19 mouse cellular contexts compared by ENCODE assay signal in genomic region chr8:123516596-123516995, GRCm38 (mm10). TPM values are rescaled to one million over a fixed set of nuclear protein-coding genes. Genes with fewer than 3 reads are reported as not detected.
DNase-seq lines count a peak whose midpoint lies in the region.
"Had no signal": no experiment of that assay in that cellular context is flagged by ENCODE, and none has a peak within 500 bp of the region (broad histone marks: within the 10 kb centered on the region; RNA-seq: fewer than 3 reads in every experiment).

No protein-coding gene starts in this region.

- intact Hi-C loops in left cerebral cortex, postnatal 10 days (cut with DNase I) = no loop called here
- intact Hi-C loops in left cerebral cortex, postnatal 4 days (cut with DNase I) = no loop called here

- DNase-seq in 3134 (ENCODE audit: extremely low read depth, insufficient read length, low spot score) (peak; percentile 70), 416B (ENCODE audit: low read depth) (peak; percentile 57)
- DNase-seq in adrenal gland, adult 18-20 months (ENCODE audit: low spot score in 2 of 2) = peak; percentile 42 to 67
- peak; percentile 71 for DNase-seq in fibroblast of lung, adult 2 months (ENCODE audit: low read depth)
- no peak for DNase-seq in lung, postnatal 4 days
- DNase-seq in left cerebral cortex, postnatal 10 days (ENCODE audit: extremely low spot score in 1 of 2, low spot score in 2 of 2) = no peak
- DNase-seq in left cerebral cortex, postnatal 4 days = no peak
- DNase-seq: cerebellum, adult 8-10 months; gastrocnemius, postnatal 36 days; kidney, adult 18-20 months; kidney, postnatal 10 days; lung, adult 2 months; lung, postnatal 36 days; thymus, adult 18-20 months; thymus, postnatal 4 days had no signal

RNA-seq across cellular contexts. Expression of gene Dbndd1, which starts 1.3 kb away (rescaled TPM):
- under 1 TPM; 0.20 to 0.35 TPM for total RNA-seq in adrenal gland, adult 18-20 months (2021)
- total RNA-seq in left cerebral cortex, postnatal 10 days (2021) = 10 to 100 TPM; 16.0 to 17.9 TPM
- 10 to 100 TPM; 38.3 to 43.4 TPM for total RNA-seq in left cerebral cortex, postnatal 4 days (2021)
- total RNA-seq: common myeloid progenitor, adult 5-6 weeks; gastrocnemius, postnatal 36 days; heart, adult 8-10 months; hematopoietic stem cell, adult 5-6 weeks; liver, adult 2 months had no signal

RNA-seq across cellular contexts. Expression of gene Gas8, which starts 2.0 kb away (rescaled TPM):
- total RNA-seq in adrenal gland, adult 18-20 months (2021) = 10 to 100 TPM; 12.8 to 14.5 TPM
- 10 to 100 TPM; 34.1 to 34.8 TPM for total RNA-seq in left cerebral cortex, postnatal 10 days (2021)
- total RNA-seq in left cerebral cortex, postnatal 4 days (2021) = 10 to 100 TPM; 42.3 to 46.7 TPM

RNA-seq across cellular contexts. Expression of gene Afg3l1, which starts 38.9 kb away (rescaled TPM):
- total RNA-seq in adrenal gland, adult 18-20 months (2021) = 10 to 100 TPM; 62.6 to 71.1 TPM
- total RNA-seq in left cerebral cortex, postnatal 10 days (2021) = 10 to 100 TPM; 38.3 to 38.6 TPM
- 10 to 100 TPM; 48.3 to 56.9 TPM for total RNA-seq in left cerebral cortex, postnatal 4 days (2021)

Comparison
In these comparisons a context has a peak if more than half of its experiments do, and no peak if none do; other contexts are left out.
1. DNase-seq: peak in 3134 (single experiment), 416B (single experiment), adrenal gland, adult 18-20 months (2 of 2) and fibroblast of lung, adult 2 months (single experiment); none in lung, postnatal 4 days (0 of 2), left cerebral cortex, postnatal 10 days (0 of 2) and left cerebral cortex, postnatal 4 days (single experiment).
2. RNA of gene Dbndd1, which starts 1.3 kb away (total RNA-seq): 38.3 to 43.4 TPM in left cerebral cortex, postnatal 4 days and 16.0 to 17.9 TPM in left cerebral cortex, postnatal 10 days; 0.20 to 0.35 TPM in adrenal gland, adult 18-20 months; every median in the first group is over 10 times any median in the second.